Mouse (Mus musculus) gastrocnemius, adult 18-20 months (tissue): ENCODE data around the gene Serpina3f. TPM values are rescaled to one million over a fixed set of nuclear protein-coding genes. Genes with fewer than 3 reads are reported as not detected.
"Not testable (repeated sequence)": the region's sequence is repeated elsewhere in the genome, so short reads cannot be mapped to it uniquely, and the experiment has no call there.

ENCODE experiments used
- DNase-seq: peaks from one replicate; pipeline ENCODE4 v3.0.0; 2021; ENCODE audit warnings: low spot score
- long read RNA-seq, 2 experiments: library from polyadenylated mRNA; stranded (forward); transcript quantifications; one replicate each; pipeline ENCODE4 v2.0.0; 2021
- total RNA-seq, 2 experiments: library from RNA; stranded (reverse); gene quantifications; 2 replicates each; pipeline ENCODE4 v1.2.3; 2021

Serpina3f gene
- not detected for total RNA-seq
- long read RNA-seq, experiment 1: 0 reads
- long read RNA-seq, experiment 2: 0 reads

- DNase-seq: no peak
These were observed at the start of gene Serpina3f for GRCm38 (mm10) chr12:104214445-104214753. Gene Serpina3f, plus strand, starts transcription at chr12:104214544.

GRCm38 (mm10) chr12:104174747-104175146, 39.6 kb upstream of the Serpina3f start:
- peak; percentile 63 for DNase-seq

- no peak for DNase-seq
These were observed 38.7 kb upstream of the Serpina3f start for GRCm38 (mm10) chr12:104175636-104176035.

- no peak for DNase-seq
These were observed 35.8 kb upstream of the Serpina3f start for GRCm38 (mm10) chr12:104178577-104178976.

GRCm38 (mm10) chr12:104178987-104179386, 35.4 kb upstream of the Serpina3f start:
- DNase-seq: no peak

- no peak for DNase-seq
These were observed 29.3 kb upstream of the Serpina3f start for GRCm38 (mm10) chr12:104185046-104185445.

GRCm38 (mm10) chr12:104186041-104186581, 28.2 kb upstream of the Serpina3f start:
- DNase-seq: no peak

GRCm38 (mm10) chr12:104189246-104189645, 25.1 kb upstream of the Serpina3f start:
- DNase-seq: no peak

GRCm38 (mm10) chr12:104190852-104191251, 23.5 kb upstream of the Serpina3f start:
- DNase-seq: no peak

- no peak for DNase-seq
These were observed 5.2 kb upstream of the Serpina3f start for GRCm38 (mm10) chr12:104209149-104209548.

- no peak for DNase-seq
These were observed 4.5 kb upstream of the Serpina3f start for GRCm38 (mm10) chr12:104209802-104210201.

GRCm38 (mm10) chr12:104213689-104214444, 477 bp upstream of the Serpina3f start:
- no peak for DNase-seq

GRCm38 (mm10) chr12:104215249-104215648, 905 bp downstream of the Serpina3f start:
- no peak for DNase-seq

- no peak for DNase-seq
These were observed 7.3 kb downstream of the Serpina3f start for GRCm38 (mm10) chr12:104221616-104222015.

GRCm38 (mm10) chr12:104223690-104224089, 9.3 kb downstream of the Serpina3f start:
- DNase-seq: no peak

- no peak for DNase-seq
These were observed 10.4 kb downstream of the Serpina3f start for GRCm38 (mm10) chr12:104224598-104225300.

GRCm38 (mm10) chr12:104230762-104231161, 16.4 kb downstream of the Serpina3f start:
- DNase-seq: no peak

GRCm38 (mm10) chr12:104235915-104236314, 21.6 kb downstream of the Serpina3f start, which contains the start of gene Serpina3g:
Gene Serpina3g, plus strand, starts transcription at chr12:104236245.
- no peak for DNase-seq

- not testable (repeated sequence) for DNase-seq
These were observed 23.7 kb downstream of the Serpina3f start for GRCm38 (mm10) chr12:104238048-104238447.

- DNase-seq: peak; percentile 10
These were observed 29.0 kb downstream of the Serpina3f start for GRCm38 (mm10) chr12:104243307-104243706.

GRCm38 (mm10) chr12:104245092-104245491, 30.7 kb downstream of the Serpina3f start:
- DNase-seq: no peak

- DNase-seq: peak; percentile 6
These were observed 31.3 kb downstream of the Serpina3f start for GRCm38 (mm10) chr12:104245595-104245994.
